Mouse (Mus musculus) G1E (cell line): ENCODE data around the gene Agap1.

Experiments
- CTCF ChIP-seq: IDR thresholded peaks from 2 replicates; pipeline ENCODE4 v1.5.1; 2012; ENCODE audit warnings: low read depth, low read length, inconsistent platforms, mixed read lengths
- GATA1 ChIP-seq: IDR thresholded peaks from 2 replicates; pipeline ENCODE4 v1.6.1; 2012; ENCODE audit warnings: borderline replicate concordance, low read length, inconsistent platforms, mixed read lengths
- POLR2AphosphoS5 ChIP-seq: IDR thresholded peaks from 2 replicates; pipeline ENCODE4 v1.6.1; 2012; ENCODE audit warnings: low read depth, low read length, inconsistent platforms; ENCODE audit not compliant: insufficient replicate concordance
- TAL1 ChIP-seq: conservative IDR thresholded peaks from 2 replicates; pipeline ENCODE4 v1.6.1; 2012; ENCODE audit warnings: low read depth, low read length, inconsistent platforms, mixed read lengths

- no peak for TF ChIP-seq CTCF
- TF ChIP-seq GATA1, result no peak
- no peak for TF ChIP-seq TAL1
- no peak for TF ChIP-seq POLR2AphosphoS5
These were observed 46.6 kb upstream of the Agap1 start for GRCm38 (mm10) chr1:89407986-89408385.
